Mouse (Mus musculus) layer of hippocampus, adult 8-10 months (tissue): ENCODE measurements around the gene Bzw1. TPM values are rescaled to one million over a fixed set of nuclear protein-coding genes. Genes with fewer than 3 reads are reported as not detected.
A peak's percentile ranks its signal among the peaks of the same experiment; 100 is the strongest.

ENCODE experiments used
- DNase-seq, 2 experiments: peaks; one replicate each; pipeline ENCODE4 v3.0.0; 2022; ENCODE audit warnings: low spot score in 2 of 2
- total RNA-seq, 4 experiments: library from RNA; stranded (reverse); gene quantifications; 2 replicates each; pipeline ENCODE4 v1.2.4; 2022

The Bzw1 gene
- total RNA-seq, 4 experiments from 2014 or later: 104 to 124 (median 112) TPM

DNA sequence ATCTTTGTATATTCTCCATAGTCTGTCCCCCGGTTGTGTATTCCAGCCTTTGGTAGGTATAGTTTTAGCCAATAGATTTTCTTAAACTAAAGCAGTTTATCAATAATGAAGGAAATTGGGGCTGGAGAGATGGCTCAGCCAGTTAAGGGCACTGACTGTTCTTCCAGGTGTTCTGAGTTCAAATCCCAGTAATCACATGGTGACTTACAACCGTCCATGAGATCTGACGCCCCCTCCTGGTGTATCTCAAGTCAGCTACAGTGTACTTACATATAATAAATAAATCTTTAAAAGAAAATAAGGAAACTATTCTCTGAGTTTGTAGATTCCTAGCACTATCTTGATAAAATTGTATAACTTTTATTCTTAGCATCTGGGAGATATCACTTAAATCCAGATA is 2.6 kb downstream of the Bzw1 start:
- DNase-seq: no peak

DNA sequence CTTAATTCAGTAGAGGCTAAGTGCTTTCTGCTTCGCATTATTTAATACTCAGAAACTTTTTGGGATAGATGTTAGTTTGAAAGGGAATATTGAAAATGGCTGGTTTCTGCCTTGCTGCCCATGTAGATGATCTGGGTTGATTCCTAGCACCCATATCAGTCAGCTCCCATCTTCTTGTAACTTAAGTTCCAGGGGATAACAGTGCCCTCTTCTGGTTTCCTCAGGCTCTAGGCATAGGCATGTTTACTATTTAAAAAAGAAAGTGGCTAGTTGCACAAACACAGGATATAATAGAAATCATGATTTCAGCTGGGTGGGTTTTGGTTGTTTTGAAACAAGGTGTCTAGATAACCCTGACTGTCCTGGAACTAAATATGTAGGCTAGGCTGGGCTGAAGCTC is 3.5 kb downstream of the Bzw1 start:
- DNase-seq: no peak

DNA sequence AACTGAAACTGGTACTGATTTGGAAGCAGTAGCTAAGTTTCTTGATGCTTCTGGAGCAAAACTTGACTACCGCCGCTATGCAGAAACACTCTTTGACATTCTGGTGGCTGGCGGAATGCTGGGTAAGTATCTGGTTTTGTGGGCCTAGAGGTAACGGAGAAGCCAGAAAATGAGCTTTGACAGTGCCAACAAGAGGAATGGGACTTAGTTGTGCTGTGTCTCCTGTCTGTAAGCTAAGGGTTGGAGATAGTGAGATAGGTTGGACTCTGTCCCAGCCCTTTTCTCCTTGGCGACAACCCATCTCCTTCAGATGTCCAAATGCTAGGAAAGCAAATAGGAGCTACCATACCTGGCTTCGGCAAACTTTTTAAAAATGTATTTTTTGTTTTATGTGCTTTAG is 5.0 kb downstream of the Bzw1 start:
- no peak for DNase-seq

DNA sequence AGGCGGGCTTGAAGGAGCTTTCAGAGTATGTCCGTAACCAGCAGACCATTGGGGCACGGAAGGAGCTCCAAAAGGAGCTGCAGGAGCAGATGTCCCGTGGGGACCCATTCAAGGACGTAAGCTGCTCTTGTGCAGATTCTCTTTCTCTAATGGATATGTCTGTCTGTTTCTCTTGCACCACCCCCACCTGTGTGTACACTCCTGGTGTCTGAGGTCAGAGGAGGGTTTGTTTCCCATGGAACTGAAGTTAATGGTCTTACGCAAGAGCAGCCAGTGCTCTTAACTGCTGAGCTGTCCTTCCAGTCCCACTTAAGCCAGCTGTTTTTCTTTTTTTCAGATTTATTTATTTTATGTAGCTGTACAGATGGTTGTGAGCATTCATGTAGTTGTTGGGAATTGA is 8.7 kb downstream of the Bzw1 start:
- no peak for DNase-seq

DNA sequence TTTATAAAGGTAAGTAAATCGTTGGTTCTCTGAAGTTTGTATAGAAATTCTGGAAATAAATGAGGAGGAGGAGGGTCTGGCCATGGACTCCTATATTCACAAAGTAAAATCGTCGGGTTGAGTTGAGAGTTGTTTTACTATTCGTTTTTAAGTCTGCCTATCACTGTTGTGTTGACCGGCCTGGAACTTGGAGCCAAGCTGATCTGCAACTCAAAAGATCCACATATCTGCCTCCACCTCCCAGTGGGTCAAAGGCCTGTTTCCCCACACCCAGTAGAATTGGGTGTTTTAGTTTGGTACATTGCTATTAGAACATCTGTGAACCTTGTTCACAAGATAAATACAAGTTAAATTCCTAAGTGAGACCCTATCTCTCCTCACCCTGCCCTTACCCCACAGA is 11.0 kb downstream of the Bzw1 start:
- no peak for DNase-seq

DNA sequence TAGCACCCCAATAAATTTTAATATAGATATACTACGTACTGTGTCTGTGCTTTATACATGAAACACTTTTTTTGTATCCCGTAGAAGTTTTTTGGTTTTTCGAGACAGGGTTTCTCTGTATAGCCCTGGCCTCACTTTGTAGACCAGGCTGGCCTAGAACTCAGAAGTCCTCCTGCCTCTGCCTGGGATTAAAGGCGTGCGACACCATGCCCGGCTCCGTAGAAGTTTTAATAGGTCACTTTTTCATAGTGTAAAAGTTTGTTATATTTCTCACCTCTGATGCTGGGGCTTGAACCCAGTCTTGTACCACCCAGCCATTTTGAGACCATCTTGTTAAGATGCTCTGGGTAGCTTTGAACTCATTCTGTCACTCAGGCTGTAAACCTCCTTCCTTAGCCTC is 14.6 kb downstream of the Bzw1 start:
- no peak for DNase-seq

DNA sequence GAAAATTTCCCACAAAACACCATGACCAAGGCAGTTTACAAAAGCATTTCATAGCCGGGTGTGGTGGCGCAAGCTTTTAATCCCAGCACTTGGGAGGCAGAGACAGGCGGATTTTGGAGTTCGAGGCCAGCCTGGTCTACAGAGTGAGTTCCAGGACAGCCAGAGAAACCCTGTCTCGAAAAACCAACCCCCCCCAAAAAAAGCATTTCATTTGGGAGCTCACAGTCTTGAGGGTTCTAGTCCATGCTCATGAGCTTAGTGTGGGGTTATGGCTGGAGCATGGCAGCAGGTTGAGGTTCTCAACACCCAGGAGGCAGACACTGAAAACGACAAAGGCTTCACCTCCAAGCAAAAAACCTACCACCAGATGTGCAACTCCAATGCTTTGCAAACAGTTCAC is 15.4 kb downstream of the Bzw1 start:
- no peak for DNase-seq

DNA sequence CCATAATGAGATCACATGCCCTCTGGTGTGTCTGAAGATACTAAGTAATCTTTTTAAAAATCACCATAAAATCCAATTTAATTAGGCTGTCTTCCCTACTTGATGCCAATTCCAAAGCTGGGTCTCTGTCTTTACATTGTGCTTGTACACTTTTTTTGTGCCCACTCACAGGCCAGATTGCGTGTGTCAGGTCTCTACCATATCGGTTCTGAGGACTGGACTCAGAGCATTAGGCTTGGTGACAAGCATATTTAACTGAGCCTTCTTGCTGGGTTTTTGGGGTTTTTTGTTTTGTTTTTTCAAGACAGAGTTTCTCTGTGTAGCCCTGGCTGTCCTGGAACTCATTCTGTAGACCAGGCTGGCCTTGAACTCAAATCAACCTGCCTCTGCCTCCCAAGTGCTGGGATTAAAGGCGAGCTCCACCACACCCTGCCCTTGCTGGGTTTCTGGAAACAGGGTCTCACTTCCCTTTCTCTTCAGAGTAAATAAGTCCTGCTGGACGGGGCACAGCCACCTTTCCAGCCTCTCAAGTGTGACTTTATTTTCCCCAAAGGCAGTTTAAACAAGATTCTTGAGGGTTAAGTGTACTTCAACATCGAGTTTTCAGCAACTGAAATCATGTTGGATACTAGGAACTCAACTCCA is 17.0 kb downstream of the Bzw1 start:
- no peak for DNase-seq

DNA sequence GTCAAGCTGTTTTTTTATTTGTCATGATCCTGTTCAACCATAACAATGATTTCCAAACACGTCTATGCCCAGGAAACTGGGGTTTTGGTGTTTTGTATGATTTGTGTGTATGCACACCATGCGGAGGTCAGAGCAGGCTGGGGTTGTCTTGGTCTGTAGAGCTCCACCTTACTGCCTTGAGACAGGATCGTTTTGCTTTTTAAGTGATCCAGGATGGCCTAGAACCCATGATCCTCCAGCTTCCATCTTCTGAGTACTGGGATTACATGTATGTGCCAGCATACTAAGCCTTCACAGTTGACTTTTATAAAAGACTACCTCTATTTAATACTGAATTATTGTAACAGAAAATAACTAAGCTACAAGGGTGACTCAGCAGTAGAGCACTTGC is 17.5 kb downstream of the Bzw1 start:
- no peak for DNase-seq

DNA sequence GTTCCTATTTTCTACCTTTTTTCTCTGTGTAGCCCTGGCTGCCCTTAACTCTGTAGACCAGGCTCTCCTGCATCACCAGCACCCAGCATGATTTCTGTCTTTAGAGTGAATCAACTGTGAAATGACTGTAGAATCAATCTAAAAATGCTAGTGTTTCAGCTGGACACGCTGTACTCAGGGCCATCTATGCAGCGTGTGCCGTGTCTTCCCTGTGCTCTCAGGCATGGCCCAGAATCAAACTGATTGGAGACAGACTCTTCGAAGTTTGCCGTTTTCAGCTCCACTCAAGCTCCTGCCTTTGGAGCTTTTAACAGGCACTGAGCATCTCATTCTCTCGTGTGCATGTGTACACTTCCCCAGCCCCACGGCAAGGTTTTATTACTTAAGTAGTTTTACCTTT is 18.1 kb downstream of the Bzw1 start:
- no peak for DNase-seq

DNA sequence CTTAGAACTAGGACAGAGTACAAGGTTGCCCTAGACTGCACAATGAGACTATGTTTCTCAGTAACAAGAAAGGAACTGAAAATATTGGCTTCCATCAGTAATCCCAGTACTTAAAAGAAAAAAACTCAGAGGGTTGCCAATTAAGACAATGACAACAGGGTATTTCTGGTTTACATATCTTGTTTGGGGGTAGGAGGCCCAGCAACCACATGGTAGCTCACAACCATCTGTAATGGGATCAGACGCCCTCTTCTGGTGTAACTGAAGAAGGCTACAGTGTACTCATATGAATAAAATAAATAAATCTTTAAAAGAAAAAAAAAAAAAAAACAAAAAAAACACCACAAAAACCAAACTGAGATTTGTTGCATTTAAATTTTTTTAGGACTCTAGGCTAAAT is 22.7 kb downstream of the Bzw1 start:
- DNase-seq: no peak

DNA sequence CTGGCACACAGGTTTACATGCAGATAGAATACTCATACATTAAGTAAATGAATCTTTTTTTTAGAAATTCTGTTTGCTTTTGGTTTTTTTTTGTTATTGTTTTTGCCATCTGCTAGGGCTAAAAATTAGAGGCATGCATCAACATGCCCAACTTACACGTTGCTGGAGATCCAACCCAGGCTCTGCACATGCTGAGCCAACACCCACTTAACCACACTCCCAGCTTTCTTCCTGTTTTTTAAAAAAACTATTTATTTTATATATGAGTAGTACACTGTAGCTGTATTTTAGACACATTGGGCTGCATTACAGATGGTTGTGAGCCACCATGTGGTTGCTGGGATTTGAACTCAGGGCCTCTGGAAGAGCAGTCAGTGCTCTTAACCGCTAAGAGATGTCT is 23.4 kb downstream of the Bzw1 start:
- DNase-seq: no peak

DNA sequence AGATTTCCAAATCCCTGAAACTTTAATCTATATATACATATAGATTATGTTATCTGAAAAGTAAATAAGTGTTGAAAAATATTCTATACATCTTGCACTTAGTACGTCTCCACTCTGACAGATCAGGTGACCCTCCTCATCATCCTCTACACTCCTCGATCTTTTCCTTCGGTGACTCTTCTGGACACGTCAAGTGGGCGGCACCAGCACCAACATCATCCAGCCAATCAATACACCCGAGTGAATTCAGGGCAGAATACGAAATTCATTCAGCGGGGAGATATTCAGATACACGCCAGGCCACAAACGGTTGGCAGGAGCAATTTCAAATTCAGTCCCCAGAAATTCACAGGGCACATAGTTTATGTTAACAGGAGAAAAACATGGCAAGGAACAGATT is 27.3 kb downstream of the Bzw1 start:
- no peak for DNase-seq

DNA sequence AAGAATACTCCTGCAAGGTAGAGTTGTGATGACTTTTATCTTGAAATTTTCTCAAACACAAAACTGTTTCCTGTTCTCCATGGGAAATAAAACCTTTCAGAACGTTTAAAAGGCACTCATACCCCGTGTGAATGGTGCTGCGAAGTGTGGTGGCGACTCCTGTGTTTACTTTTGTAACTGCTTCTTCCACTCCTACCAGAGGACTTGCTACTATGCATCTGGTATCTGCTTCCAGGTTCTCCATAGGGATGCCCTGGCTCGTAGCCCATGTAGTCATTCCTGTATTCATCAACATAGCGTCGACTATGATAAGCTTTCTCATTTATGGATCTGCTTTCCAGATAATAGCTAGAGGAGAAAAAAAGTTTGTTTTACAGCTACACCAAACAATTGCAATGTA is 28.3 kb downstream of the Bzw1 start:
- DNase-seq: no peak

DNA sequence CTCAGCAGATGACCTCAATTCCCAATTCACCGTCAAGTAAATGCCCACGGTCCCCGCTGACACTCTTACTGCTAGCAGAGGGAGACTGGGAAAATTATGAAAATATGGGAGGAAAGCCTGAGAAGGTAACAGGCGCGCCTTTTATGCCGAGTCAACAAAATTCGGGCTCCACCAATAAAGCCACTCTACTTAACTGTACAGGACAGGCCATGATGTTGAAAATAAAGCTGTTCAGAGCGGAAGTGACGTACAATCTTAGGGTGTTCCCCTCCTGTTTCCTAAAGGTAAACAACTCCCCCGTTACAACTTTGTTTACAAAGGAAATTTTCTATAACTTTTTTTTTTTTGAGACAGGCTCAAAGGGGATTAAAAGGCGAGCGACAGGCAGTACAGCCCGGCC is 30.2 kb downstream of the Bzw1 start:
- DNase-seq: no peak

DNA sequence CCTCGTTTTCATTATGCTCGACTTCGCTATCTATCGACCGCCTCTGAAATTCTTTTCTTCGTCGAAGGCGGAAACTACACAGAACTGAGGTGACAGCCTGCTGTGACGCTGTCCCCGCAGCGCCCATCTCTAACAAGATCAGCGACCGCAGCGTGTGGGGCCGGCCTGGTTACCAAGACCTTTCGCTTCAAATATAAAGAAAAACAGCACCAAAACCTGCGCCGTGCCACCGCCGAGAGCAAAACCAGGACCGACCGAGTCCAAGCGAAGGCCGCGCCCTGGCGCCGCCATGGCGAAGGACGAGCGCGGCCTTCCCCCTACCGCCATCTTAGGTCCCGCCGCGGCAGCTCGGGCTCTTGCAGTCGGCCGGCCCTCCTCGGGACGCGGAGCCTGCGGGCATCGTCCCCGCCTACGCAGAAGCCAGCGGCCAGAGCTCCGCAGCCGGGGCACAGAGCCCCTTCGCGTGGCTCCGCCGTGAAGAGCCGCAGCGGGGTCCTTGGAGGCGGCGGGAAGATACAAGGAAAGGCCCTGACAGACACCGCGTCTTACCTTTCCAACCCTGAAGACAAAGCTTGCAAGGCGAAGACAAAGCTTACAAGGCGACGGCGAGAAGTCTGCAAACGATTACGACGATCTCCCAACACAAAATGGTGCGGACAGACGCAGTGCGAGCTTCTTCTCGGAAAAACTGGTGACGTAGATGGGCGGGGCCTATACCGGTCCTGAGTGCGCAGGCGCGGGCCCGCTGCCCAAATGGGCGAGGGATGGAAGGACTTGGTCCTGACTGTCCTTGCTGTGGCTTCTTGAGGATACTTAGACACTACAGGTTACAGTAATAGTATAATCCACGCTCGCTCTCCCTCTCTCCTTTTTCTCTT is 30.9 kb downstream of the Bzw1 start, which contains the start of gene Clk1:
Clk1 (minus strand) TSS at position 696 of the 878 bp plus-strand sequence.
- DNase-seq: peak; percentile 92 to 96

DNA sequence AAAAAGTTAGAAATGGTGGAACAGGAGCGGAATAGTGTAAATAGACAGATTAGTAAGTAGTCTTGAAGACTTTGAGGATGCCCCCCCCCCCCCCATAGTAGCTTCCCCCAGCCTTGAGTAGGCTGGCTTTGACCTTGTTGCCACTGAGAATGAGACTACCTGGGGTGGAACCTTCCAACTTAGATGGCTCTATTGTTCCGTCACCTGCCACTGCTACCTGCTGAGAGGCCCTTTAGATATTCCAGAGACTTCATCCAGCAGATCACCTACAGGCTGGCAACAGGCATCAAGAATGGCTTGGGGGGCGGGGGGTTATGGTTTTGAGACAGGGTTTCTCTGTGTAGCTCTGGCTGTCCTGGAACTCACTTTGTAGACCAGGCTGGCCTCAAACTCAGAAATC is 31.9 kb downstream of the Bzw1 start:
- no peak for DNase-seq

DNA sequence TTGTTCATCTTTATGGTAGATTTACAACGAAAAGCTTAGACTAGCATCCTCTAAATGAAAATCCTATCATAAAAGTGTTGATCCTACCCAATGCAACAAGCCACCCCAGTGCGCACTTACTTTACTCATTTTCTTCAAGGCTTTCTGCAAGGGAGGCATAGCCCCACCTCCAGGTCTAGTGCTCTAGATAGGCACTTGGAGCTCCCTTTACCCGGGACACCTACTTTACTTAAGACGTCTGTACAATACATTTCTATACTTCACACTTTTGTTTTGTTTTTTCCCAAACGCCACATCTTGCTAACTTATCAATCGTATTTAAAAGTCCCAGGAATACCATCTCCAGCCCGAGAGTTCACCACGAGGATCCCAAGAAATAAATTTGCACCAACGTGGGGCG is 52.0 kb downstream of the Bzw1 start:
- no peak for DNase-seq

DNA sequence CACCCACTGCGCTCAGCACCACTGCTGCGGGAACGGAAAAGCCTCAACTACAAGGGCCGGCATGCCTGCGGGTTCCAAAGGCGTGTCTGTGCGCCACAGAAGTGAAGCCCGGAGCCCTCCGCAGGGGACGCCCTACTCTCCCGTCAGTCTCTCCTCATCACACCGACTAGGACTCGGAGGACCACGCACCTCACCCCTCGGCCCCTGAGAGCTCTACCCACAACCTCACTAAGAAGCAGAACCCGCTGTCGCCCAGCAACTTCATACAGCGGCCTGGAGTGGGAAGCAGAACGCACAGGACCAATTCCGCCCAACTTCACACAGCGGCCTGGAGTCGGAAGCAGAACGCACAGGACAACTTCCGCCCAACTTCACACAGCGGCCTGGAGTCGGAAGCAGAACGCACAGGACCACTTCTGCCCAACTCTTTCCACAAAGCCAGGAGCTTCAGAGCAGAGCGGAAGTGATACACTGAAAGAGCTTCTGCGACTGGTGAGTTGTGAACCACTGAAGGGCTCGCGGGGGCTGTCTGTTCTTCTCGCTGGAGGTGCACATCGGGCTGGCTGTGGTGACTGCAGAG is 52.5 kb downstream of the Bzw1 start, which contains the start of the genes Nif3l1 and Ppil3:
Nif3l1 (plus strand) TSS at position 9 of the 580 bp plus-strand sequence.
Ppil3 (minus strand) TSS at position 344 of the 580 bp plus-strand sequence.
- DNase-seq: peak; percentile 92

DNA sequence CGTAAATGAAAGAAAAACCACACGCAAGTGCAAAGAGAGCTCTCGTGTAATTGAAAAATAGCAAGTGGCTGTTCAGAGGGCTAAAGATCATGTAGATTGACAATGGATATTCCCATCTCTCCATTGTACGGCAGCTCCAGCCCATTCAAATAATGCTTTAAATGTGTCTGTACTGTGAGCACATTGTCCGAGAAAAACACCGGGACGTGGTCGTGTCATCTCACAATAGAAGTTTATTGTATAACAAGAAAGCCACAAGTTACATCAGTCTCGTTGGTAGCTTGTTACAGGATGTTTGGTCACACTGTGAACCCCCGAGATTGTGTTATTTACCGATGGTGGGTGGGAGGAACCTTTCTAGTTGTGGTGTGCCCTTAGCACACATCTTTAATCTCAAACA is 53.2 kb downstream of the Bzw1 start:
- DNase-seq: no peak

DNA sequence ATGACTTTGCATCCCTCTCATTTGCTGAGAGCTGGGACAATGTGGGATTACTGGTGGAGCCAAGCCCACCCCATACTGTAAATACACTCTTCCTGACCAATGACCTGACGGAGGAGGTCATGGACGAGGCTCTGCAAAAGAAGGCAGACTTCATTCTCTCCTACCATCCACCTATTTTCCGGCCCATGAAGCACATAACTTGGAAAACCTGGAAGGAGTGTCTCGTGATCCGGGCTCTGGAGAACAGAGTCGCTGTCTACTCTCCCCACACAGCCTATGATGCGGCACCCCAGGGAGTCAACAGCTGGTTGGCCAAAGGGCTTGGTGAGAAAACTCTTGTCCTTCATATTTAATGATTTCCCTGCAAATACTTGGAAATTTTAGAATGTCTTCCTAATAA is 55.1 kb downstream of the Bzw1 start:
- DNase-seq: no peak

DNA sequence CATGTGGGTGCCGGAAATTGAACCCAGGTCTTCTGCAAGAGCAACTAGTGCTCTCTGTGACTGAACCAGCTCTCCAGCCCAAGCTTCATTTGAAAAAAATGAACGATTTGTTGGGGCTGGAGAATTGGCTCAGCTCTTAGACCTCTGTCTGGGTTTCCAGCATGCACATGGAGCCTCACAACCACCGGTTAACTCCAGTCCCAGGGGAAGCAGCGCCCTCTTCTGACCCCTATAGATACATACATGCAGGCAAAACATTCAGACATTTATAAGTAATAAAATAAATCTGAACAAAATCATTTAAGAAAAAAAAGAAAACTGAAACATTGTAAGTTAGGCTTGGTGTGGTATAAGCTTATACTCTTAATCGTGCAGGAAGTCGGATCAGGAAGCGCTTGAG is 55.7 kb downstream of the Bzw1 start:
- DNase-seq: no peak

DNA sequence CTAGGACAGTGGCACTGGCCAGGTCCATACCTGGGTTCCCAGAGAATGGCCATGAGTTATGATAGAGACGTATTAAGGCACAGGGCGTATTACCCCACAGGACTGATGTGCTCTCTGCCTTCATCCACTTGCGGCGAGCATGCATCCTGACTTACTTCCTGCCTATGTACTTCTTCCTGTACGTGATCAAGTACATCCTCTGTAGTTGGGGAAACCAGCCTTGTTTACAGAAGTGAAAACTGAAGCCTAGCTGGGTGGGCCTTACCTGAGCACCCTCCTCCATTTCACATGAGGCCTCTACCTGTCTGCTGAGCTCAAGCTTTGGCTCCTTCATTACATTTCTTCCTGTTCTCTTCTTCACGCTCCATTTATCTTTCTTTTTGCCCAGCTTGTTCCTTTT is 61.6 kb downstream of the Bzw1 start:
- no peak for DNase-seq
